Mouse (Mus musculus) adrenal gland, adult 8-10 months (tissue): Measurements from ENCODE around the gene Sprr2i. TPM values are rescaled to one million over a fixed set of nuclear protein-coding genes. Genes with fewer than 3 reads are reported as not detected.

Experiments
- DNase-seq: peaks from one replicate; pipeline ENCODE4 v3.0.0; 2022
- total RNA-seq, 4 experiments: library from RNA; stranded (reverse); gene quantifications; 2 replicates each; pipeline ENCODE4 v1.2.4; 2022

Gene Sprr2i
- total RNA-seq, result not detected

DNA sequence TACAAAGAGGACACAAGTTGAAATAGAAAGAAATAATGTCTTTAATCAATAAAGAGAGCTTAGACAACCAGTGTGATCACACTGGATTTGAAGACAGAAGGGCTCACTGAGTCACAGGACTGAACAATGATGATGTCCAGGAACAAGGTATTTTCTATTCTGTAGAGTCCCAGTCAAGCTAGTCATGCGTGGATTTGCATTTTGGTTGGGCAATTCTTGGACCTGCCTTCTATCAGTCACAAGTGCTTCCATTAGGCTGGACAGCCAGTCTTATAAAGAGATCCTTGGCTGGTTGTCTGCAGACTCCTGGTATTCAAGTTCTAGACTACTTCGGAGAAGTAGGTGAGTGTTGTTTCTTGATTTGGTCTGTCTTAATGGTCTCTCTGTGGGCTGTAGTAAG is at the start of gene Sprr2i:
Sprr2i (plus strand) TSS at position 301 of the 400 bp plus-strand sequence.
- no peak for DNase-seq

DNA sequence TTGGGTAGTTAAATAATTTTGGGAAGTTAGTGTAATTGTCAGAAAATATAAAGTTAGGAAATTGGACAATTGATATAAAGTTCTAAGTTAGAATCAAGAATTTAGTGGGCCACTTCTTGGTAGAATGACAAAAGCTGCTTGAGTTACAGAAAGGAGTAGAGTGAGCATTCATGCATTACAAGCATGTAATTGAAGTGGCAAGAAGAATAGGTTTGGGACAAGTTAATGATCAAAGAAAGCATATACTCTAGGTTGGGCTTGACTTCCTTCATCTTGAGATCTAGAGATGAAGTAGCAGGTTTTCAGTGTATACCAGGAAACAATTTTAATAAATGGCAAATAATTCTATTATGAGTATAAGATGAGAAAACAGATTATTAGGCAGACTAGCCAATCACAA is 46.2 kb upstream of the Sprr2i start:
- DNase-seq, result no peak

DNA sequence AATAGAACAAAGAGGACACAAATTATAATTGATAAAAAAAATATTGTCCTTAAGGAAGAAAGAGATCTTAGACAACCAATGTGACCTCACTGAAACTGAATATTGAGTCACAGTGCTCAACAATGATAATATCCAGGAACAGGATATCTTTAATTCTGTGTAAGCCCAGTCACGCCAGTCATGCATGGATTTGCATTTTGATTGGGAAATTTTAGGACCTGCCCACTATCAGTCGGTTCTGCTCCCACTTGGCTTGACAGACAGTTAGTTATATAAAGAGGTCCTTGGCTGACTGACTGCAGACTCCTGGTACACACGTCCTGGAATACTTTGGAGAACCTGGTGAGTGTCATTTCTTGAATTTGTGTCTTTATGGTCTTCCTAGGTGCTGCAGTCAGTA is 42.9 kb upstream of the Sprr2i start, which contains the start of gene Sprr2f:
Sprr2f (plus strand) TSS at position 301 of the 400 bp plus-strand sequence.
- DNase-seq, result no peak

DNA sequence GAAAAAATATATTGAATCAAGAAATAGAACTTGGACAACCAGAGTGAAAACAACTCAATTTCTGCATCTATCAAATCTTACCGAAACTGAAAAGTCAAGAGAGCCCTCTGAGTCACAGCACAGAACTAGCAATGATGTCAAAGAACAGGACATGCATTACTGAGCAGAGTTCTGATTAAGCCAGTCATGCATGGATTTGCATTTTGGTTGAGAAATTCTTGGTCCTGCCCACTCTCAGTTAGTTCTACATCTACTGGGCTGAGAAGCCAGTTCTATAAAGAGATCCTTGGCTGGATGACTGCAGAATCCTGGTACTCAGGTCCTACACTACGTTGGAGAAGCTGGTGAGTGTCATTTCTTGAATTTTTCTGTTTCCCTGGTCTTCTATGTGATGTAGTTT is 34.2 kb upstream of the Sprr2i start:
- DNase-seq, result no peak

DNA sequence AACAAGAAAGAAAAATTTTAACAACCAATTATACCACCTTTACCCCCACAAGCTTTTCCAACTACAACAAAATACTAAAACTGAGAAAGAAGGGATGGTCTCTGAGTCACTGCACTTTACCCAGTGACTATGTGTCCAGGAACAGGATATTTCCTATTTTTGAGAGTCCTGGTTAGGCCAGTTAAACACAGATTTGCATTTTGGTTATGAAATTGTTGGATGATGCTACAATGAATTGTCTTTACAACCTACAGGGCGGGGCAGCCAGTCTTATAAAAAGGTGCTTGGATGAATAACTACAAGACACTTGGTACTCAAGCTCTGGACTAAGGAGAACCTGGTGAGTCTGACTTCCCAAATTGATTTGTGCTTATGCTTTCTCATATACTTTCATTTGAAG is 22.4 kb upstream of the Sprr2i start, which contains the start of gene Sprr2h:
Sprr2h (plus strand) TSS at position 301 of the 400 bp plus-strand sequence.
- no peak for DNase-seq

DNA sequence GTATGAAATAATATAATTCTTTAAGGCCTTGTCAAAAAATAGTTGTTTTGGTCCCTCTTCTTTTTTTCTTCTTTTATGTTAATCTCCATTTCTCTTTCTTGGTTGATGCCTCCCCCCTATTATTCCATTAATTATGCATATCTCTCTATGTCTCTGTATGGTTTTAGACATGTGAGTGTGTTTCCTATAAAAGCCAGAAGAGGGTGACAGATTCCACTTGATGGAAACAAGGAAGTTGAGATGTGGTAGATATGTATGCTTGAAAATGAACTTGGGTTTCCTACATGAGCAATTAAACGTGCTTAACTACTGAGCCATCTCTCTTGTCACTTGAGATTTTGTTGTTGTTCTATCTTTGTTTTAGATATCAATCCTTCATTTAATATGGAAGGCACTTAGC is 13.5 kb upstream of the Sprr2i start:
- no peak for DNase-seq

DNA sequence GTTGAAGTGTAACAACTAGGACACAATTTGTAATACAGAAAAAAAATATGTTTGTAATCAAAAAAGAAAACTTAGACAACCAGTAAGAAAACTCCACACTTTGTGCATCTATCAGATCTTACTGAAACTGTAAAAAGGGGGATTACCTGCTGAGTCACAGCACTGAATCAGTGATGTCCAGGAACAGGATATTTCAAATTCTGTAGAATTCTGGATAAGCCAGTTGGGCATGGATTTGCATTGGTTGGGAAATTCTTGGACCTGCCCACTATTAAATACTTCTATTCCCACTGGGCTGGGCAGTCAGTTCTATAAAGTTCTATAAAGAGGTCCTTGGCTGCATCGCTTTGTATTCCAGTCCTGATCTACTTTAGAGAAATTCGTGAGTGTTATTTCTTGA is 10.0 kb downstream of the Sprr2i start, which contains the start of gene Sprr2j-ps:
Sprr2j-ps (plus strand) TSS at position 301 of the 400 bp plus-strand sequence.
- DNase-seq, result no peak

DNA sequence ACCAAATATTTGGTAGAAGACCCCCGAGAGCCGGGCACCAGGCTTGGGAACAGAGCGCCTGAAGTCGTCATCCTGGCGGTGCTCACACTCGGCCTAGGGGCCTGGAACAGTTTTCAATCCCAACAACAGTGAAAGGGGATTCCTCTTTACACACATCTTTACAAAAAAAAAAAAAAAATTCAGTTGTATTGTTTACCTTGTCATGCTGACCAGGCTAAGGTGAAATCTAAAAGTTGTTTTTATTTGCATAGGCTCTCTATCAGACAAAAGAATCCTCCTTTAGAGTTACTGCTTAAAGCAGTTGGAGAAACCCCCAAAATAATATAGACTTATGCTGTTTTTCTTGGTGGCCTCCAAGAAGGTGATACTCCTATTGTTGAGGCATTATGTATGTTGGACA is 21.5 kb downstream of the Sprr2i start, which contains the start of gene Gm9774:
Gm9774 (minus strand) TSS at position 101 of the 400 bp plus-strand sequence.
- DNase-seq, result no peak

DNA sequence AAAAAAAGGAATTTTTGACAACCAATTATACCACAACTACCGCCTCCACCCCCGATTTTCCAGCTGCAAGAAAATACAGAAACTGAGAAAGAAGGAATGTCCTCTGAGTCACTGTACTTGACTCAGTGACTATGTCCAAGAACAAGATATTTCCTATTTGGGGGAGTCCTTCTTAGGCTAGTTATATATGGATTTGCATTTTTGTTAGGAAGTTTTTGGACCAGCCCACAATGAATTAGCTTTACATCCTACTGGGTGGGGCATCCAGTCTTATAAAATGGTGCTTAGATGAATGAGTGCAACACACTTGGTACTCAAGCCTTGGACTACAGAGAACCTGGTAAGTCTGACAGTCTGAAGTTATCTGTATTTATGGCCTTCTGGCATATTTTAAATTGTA is 24.5 kb downstream of the Sprr2i start, which contains the start of gene Sprr2k:
Sprr2k (plus strand) TSS at position 301 of the 400 bp plus-strand sequence.
- DNase-seq, result no peak

DNA sequence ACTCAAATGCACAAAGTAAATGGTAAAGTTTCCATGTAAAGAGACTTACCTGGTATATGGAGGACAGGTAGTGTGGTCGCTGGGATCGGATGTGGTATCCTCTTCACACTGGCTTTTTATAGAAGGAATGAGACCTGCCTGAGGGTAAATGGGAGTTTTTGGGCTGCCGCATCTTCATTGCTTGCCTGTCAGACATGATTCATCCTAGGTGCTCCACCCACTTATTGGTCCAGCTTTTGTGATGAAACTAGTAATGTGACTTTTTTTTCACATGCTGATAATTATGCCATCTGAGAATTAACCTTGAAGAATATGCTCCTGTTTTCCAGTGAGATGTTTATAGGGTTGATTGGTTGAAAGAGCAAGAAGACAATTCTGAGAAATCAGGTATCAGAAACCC is 30.9 kb downstream of the Sprr2i start, which contains the start of gene Sprr1b:
Sprr1b (minus strand) TSS at position 101 of the 400 bp plus-strand sequence.
- DNase-seq, result no peak

DNA sequence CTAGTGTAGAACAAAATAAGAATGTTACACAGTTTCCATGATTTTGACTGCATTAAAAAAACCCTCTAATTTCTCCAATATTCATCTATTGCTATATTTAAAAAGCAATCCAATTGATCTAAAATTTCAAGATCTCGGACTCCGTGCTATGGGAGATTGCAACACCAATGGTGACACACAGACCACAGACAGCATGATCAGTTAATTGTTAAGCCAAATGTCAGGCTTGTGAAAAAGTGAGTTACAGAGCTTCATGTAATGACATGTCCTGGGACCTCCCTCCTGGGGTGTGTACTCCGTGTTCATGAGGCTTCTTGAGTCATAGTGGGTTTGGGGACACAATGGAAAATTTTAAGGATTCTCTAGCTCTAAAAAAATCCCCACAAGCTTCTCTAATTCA is 32.4 kb downstream of the Sprr2i start:
- no peak for DNase-seq

DNA sequence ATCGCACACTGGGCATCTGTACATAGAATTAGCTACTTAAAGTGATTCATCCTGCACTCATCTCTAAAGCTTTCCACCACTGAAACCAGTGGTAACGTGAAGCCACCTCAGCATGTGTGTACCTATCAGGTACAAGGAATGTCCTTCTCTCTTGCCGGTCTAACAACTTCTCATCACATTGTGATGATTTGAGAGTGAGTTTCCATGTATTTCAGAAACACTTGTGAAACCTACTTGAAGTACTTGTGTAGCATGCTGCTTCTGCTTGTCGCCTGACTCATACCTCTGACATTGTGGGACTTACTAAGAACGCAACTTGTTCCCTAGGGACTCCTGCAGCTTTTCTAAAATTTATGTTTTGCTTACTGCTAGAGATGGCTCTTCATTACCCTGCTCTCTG is 47.4 kb downstream of the Sprr2i start:
- no peak for DNase-seq

DNA sequence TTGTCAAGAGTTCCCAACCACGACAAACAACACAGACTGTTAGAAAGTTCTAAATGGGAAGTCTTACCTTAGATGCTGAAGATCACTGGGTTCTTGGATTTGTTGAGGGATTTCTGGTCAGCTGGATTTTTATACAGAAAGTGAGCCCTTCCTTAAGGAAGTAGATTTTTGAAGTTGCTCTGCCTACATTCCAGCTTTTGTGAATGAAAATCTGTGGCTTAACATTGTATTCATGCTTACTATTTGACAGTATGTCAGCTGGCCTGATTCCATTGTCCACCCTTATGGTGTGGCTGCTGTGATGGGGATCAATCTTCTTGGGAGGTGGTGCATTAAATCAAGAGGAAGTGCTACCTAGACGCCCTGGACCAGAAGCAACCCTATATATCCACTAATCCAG is 50.8 kb downstream of the Sprr2i start, which contains the start of gene Sprr3:
Sprr3 (minus strand) TSS at position 101 of the 400 bp plus-strand sequence.
- no peak for DNase-seq

Other genes starting within 250 kb of the Sprr2i start
- gene Sprr2a1, start 192.2 kb upstream of the Sprr2i start, total RNA-seq, result not detected
- not detected for gene Sprr2a2, start 192.1 kb upstream of the Sprr2i start, total RNA-seq
- gene Sprr2a3, start 122.6 kb upstream of the Sprr2i start, total RNA-seq, result not detected
- gene Sprr2b, start 91.4 kb upstream of the Sprr2i start, total RNA-seq, result not detected
- gene Sprr2d, start 68.9 kb upstream of the Sprr2i start, total RNA-seq, result not detected
- not detected for gene Sprr2e, start 55.8 kb upstream of the Sprr2i start, total RNA-seq
- not detected for gene Sprr2f, start 42.8 kb upstream of the Sprr2i start, total RNA-seq
- gene Sprr2h, start 22.3 kb upstream of the Sprr2i start, total RNA-seq, result not detected
- not detected for gene Sprr2j-ps, start 10.1 kb downstream of the Sprr2i start, total RNA-seq
- 1 to 10 TPM; 2.6 to 7.5 (median 4.1) TPM for gene Gm9774, start 21.4 kb downstream of the Sprr2i start, total RNA-seq
- gene Sprr2k, start 24.6 kb downstream of the Sprr2i start, total RNA-seq, result not detected
- gene Sprr1b, start 30.8 kb downstream of the Sprr2i start, total RNA-seq, result not detected
- gene Sprr3, start 50.7 kb downstream of the Sprr2i start, total RNA-seq, result not detected
- gene Sprr1a, start 77.9 kb downstream of the Sprr2i start, total RNA-seq, result not detected
- gene Sprr4, start 92.5 kb downstream of the Sprr2i start, total RNA-seq, result not detected
- gene 2310046K23Rik, start 126.5 kb downstream of the Sprr2i start, total RNA-seq, result not detected
- gene Ivl, start 165.7 kb downstream of the Sprr2i start, total RNA-seq, result not detected
- not detected for gene Smcp, start 181.0 kb downstream of the Sprr2i start, total RNA-seq
- gene 2210017I01Rik, start 199.5 kb downstream of the Sprr2i start, total RNA-seq, result not detected
- not detected for gene Lce6a, start 213.7 kb downstream of the Sprr2i start, total RNA-seq
- not detected for gene Lce1a1, start 240.3 kb downstream of the Sprr2i start, total RNA-seq
- not detected for gene Lce1b, start 248.9 kb downstream of the Sprr2i start, total RNA-seq